Mouse (Mus musculus) liver, postnatal 0 days (tissue): ENCODE results near the gene Dcun1d4.
A peak's percentile ranks its signal among the peaks of the same experiment; 100 is the strongest.

ENCODE experiments used
- CTCF ChIP-seq: sonication (generic); IDR thresholded peaks from 2 replicates; pipeline ENCODE4 v1.5.1; 2016; ENCODE audit warnings: antibody characterized with exemption, low read depth
- EP300 ChIP-seq: IDR thresholded peaks from 2 replicates; pipeline ENCODE4 v1.6.1; 2016; ENCODE audit warnings: antibody characterized with exemption, low read depth, mild to moderate bottlenecking

DNA sequence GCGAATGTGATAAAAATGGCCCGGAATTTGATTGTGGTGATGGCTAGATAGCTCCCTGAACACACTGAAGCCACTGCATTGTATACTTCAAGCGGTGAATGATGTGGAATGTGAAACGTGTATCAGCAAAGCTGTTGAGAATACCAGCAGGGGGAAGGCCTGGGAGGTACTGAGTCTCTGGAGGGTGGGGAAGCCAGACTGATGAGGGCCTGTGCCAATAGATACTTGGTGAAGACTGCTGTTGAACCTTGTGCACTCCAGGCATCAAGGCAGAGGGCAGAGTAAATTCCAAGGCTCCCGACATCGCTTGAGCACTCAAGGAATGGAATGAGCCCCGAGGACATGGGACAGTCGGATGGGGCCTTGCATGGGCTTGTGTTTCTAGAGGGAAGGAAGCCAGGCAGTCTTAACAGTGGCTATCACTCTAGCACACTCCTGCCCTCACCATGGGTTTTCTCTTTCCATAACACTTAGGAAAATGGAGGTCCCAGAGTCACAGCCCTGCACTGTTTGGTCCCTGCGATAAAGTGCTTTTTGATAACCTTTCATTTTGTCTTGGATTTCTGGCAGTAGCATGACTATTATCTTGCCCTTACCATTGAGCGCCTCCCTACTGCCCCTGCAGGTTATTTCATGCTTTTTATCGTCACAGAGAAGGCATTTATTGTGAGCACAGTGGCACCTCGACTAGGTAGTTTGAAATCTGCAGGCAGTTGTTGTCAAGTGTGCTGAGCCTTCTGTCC lies 22.4 kb downstream of the Dcun1d4 start:
- peak; percentile 31; the same call in 1 of the 2 replicates for TF ChIP-seq CTCF
- TF ChIP-seq EP300 = no peak
